Mouse (Mus musculus) olfactory bulb, adult 2 months (tissue): ENCODE measurements around the gene Hao2.

ENCODE experiments used
- CTCF ChIP-seq: fragments of 200-500 bp; IDR thresholded peaks from 2 replicates; pipeline ENCODE4 v1.5.1; 2012; ENCODE audit warnings: low read depth, mild to moderate bottlenecking, low read length, moderate library complexity; ENCODE audit not compliant: insufficient read depth
- POLR2A ChIP-seq: fragments of 200-500 bp; IDR thresholded peaks from 2 replicates; pipeline ENCODE4 v1.6.1; 2012; ENCODE audit warnings: mild to moderate bottlenecking, low read depth, low read length, moderate library complexity; ENCODE audit not compliant: insufficient read depth

- TF ChIP-seq CTCF (no peak), POLR2A (no peak)
Measured at GRCm38 (mm10) chr3:98920417-98920816, 27.4 kb upstream of the Hao2 start.
